Mouse (Mus musculus) CH12.LX (cell line): ENCODE data around the gene Ednra.

Experiments used
- CHD2 ChIP-seq: IDR thresholded peaks from 2 replicates; pipeline ENCODE4 v1.6.1; 2011; ENCODE audit warnings: low read length, improper control_type of control experiment
- CTCF ChIP-seq, 2 experiments: IDR thresholded peaks in 1 of 2; conservative IDR thresholded peaks in 1 of 2; 2 replicates each; pipeline ENCODE4 v1.5.1; 2011 to 2012; ENCODE audit warnings: low read depth in 2 of 2, low read length in 2 of 2, improper control_type of control experiment in 1 of 2, inconsistent platforms in 1 of 2, mild to moderate bottlenecking in 1 of 2, moderate library complexity in 1 of 2
- KAT2A ChIP-seq: IDR thresholded peaks from 2 replicates; pipeline ENCODE4 v1.6.1; 2012; ENCODE audit warnings: low read length, improper control_type of control experiment, inconsistent platforms; ENCODE audit not compliant: insufficient replicate concordance
- PAX5 ChIP-seq: IDR thresholded peaks from 2 replicates; pipeline ENCODE4 v1.6.1; 2012; ENCODE audit warnings: low read length, inconsistent platforms, mixed read lengths
- POLR2A ChIP-seq: IDR thresholded peaks from 2 replicates; pipeline ENCODE4 v1.6.1; 2011; ENCODE audit warnings: low read depth, mild to moderate bottlenecking, improper control_type of control experiment, low read length
- RCOR1 ChIP-seq: conservative IDR thresholded peaks from 2 replicates; pipeline ENCODE4 v1.6.1; 2012; ENCODE audit warnings: low read depth, mild to moderate bottlenecking, inconsistent platforms, low read length, improper control_type of control experiment
- SIN3A ChIP-seq: IDR thresholded peaks from 2 replicates; pipeline ENCODE4 v1.6.1; 2012; ENCODE audit warnings: low read length, improper control_type of control experiment, inconsistent platforms
- TCF12 ChIP-seq: IDR thresholded peaks from 2 replicates; pipeline ENCODE4 v1.6.1; 2014; ENCODE audit warnings: low read depth, mild to moderate bottlenecking, inconsistent platforms, low read length, improper control_type of control experiment
- UBTF ChIP-seq: IDR thresholded peaks from 2 replicates; pipeline ENCODE4 v1.6.1; 2012; ENCODE audit warnings: low read depth, mild to moderate bottlenecking, inconsistent platforms, low read length, improper control_type of control experiment, moderate library complexity
- ZC3H11A ChIP-seq: IDR thresholded peaks from 2 replicates; pipeline ENCODE4 v1.6.1; 2012; ENCODE audit warnings: low read depth, mild to moderate bottlenecking, inconsistent platforms, low read length, improper control_type of control experiment

- TF ChIP-seq POLR2A = no peak
- no peak for TF ChIP-seq TCF12
- no peak for TF ChIP-seq CTCF (conservative IDR thresholded peaks at IDR 0.05 in 1 of 2, IDR thresholded peaks at IDR 0.05 in 1 of 2; ENCODE audit: low read depth in 2 of 2, low read length in 2 of 2)
- TF ChIP-seq PAX5 = no peak
- no peak for TF ChIP-seq KAT2A
- no peak for TF ChIP-seq SIN3A
- TF ChIP-seq RCOR1 = no peak
- TF ChIP-seq ZC3H11A = no peak
- TF ChIP-seq UBTF = no peak
- no peak for TF ChIP-seq CHD2
Observed at GRCm38 (mm10) chr8:77695486-77696058, 28.7 kb downstream of the Ednra start.
